Mouse (Mus musculus): Measurements from ENCODE around the gene Lrrd1.
A peak's percentile ranks its signal among the peaks of the same experiment; 100 is the strongest.
"Not testable (repeated sequence)": the region's sequence is repeated elsewhere in the genome, so short reads cannot be mapped to it uniquely, and the experiment has no call there.

Lrrd1 gene

DNA sequence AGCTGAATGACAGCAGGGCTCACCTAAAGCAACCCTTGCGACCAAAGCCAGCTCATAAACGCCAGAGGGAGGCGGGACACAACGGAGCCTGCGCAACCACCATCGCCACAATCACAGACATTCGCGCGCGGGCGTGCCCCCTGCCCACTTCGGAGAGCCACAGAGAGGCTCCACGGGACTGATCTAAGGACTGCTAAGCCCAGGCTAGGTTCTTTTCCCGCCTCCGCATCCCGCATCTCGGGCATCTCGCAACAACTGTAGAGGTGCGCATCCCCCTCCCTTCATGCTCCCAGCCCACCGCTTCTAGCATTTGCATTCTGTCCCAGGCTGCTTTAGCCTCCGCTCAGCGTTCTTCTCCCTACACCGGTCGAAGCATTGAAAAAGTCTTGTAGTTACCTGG, at the start of gene Lrrd1:
Gene Lrrd1, plus strand, starts transcription at position 148 of the 400 bp plus-strand sequence.
- DNase-seq (ENCODE audit: low read depth): no peak

DNA sequence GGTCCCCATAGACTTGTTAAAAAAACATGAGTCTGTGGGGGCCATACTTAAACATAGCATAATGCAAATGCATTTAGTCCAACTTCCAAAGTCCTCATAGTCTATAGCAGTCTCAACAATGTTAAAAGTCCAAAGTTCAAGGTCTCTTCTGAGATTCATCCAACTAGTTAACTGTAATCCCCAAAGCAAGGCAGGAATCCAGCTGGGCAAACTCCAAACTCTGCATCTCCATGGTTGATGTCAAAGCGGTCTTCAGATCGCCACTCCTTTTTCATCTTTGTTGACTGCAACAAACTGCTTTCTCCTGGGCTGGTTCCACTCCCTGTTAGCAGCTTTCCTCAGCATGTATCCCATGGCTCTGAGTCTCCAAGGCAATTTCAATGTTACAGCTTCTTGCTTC, 47.9 kb upstream of the Lrrd1 start:
- not testable (repeated sequence) for DNase-seq (ENCODE audit: low read depth)

DNA sequence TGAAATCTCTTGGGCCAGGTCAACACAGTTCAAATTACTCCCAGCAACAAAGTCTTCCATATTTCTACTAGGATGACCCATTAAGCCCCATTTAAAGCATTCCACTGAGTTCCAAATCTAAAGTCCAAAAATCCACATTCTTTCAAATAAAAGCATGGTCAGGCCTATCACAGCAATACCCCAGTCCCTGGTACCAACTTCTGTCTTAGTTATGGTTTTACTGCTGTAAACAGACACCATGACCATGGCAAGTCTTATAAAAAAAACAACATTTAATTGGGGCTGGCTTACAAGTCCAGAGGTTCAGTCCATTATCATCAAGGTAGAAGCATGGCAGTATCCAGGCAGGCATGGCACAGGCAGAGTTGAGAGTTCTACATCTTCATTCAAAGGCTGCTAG, 46.3 kb upstream of the Lrrd1 start:
- DNase-seq (ENCODE audit: low read depth): not testable (repeated sequence)

DNA sequence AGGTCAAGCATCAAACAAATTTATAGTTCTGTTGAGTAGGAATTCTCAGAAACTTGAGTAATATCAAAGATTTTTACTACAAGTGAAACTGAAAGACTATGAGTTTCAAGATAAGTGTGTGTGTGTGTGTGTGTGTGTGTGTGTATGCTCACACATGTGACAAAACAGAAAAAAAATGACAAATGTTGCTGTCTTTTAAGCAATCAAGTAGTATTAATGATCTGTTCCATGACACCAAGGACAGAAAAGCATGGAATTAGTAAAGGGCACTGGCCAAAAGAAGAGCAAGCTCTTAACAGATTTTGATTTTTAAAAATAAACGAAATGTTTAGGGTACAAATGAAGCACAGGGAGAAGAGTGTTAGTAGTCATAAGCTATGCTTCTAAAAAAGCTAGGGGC, 44.9 kb upstream of the Lrrd1 start:
- DNase-seq (ENCODE audit: low read depth): no peak

- no peak for DNase-seq (ENCODE audit: low read depth)
These were observed 44.1 kb upstream of the Lrrd1 start for GRCm38 (mm10) chr5:3800881-3801280.

GRCm38 (mm10) chr5:3801672-3802432, 43.1 kb upstream of the Lrrd1 start:
- DNase-seq (ENCODE audit: low read depth): peak; percentile 33

DNA sequence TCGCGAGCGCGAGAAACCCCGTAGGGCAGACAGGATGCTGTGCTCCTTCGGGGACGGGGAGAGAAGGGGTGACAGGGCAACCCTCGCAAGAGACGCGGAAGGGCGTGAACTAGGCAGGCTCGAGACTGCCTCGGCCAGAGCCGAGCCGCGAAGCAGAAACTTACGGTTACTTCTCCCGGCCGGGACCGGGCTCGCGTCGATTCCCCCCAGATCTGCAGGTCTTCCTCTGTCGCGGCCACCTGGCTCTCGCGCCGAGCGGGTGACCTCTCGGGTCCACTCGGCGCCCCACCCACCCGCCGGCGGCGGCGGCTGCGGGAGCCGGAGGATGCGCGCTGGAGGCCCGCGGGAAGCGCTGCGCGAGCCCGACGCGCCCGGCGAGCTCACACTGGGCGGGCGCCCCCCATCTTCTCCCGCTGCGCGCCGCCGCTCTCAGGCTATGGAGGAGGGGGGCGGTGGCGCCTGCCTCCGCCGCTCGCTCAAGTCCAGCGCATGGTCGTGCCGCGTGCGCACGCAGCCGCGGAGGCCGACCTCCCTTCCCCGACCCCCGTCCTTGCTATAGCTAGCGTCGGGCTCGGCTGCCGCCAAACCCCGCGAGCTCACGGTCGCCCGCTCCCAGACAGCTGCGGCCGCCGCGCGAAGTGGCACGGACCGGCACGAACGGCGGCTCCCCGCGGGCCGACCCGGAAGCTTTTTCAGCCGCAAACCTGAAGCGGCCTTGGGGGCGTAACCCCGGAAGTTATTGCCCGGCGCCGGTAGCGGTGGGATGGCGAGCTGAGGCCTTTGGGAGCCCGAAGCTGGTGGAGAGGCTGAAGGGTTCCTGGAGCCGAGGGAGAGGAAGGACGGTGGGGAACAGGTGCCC, 42.3 kb upstream of the Lrrd1 start, which contains the start of the genes Ankib1 and Krit1:
Gene Ankib1, minus strand, starts transcription at position 493 of the 859 bp plus-strand sequence.
Gene Krit1, plus strand, starts transcription at position 752 of the 859 bp plus-strand sequence.
- DNase-seq (ENCODE audit: low read depth): peak; percentile 81

- DNase-seq (ENCODE audit: low read depth): peak; percentile 34
These were observed 41.4 kb upstream of the Lrrd1 start for GRCm38 (mm10) chr5:3803292-3804165.

- DNase-seq (ENCODE audit: low read depth): no peak
These were observed 36.5 kb upstream of the Lrrd1 start for GRCm38 (mm10) chr5:3808472-3808871.

DNA sequence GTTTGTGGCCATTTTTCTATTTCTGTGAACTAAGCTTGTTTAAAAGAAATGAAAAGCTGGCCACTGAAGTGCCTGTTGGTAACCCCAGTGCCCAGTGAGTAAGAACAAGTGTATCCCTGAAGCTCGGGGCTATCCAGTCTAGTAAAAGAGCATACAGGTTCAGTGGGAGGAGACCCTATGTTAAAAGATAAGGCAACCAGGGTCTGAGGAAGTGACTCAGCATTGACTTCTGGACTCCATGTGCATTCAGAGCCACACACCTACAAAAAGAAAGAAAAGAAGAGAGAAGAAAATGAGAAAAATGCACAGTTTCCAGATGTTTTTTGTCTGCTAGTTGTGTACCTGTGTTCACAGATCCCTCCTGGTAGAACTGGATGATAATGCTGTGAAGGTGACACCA, 10.9 kb upstream of the Lrrd1 start:
- DNase-seq (ENCODE audit: low read depth): peak; percentile 9

GRCm38 (mm10) chr5:3870161-3870560, 25.2 kb downstream of the Lrrd1 start:
- no peak for DNase-seq (ENCODE audit: low read depth)

DNA sequence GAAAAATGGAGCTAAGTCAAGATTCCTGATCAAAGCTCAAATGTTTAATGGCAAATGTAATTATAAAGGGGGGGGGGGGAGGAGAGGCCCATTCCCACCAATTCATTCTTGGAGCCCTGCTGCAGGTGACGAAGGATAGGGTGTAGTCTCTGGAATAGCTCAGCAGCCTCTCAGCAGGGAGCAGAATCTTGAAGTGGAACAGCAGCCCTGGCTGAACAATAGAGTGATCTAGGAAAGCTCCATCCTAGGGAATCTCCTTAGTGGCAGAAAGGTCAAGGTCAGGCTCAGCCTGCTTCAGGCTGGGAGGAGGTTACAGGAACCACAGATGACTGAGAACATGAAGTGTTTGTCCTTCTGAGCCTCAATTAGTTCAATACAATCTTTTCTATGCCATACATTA, 27.4 kb downstream of the Lrrd1 start:
- DNase-seq (ENCODE audit: low read depth): no peak

GRCm38 (mm10) chr5:3873485-3873884, 28.5 kb downstream of the Lrrd1 start:
- DNase-seq (ENCODE audit: low read depth): no peak

DNA sequence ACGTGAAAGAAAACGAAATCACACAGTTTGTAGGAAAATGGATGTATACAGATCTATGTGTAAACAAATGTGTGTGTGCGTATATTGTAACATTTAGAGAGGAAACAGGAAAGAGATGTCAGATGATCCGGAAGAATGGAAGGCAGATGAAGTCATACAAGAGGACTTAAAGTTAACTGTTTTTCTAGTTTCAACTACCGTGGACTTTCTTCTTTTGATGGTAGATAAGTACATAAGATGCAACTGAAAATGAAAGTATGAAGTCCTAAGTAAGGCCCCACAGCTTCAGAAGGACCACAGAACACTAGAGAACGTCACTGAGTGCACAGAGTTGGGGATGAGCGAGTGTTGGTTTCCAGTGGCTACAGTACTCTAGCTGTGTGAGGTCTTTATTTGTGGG, 41.9 kb downstream of the Lrrd1 start:
- DNase-seq (ENCODE audit: low read depth): not testable (repeated sequence)

DNA sequence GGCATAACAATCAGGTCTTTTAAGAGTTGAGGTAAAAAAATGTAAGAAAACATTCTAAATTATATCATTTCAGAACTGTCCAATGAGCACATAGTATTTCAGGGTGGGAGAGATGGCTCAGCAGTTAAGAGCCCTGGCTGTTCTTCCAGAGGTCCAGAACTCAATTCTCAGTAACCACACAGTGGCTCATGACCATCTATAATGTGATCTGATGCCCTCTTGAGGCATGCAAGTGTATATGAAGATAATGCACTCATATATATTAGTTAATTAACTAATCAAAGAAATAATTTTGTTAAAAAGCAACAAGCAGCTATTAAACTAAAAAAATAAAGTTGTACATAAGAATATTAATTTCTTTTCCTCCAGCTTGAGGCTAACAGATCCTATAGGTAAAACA, 44.2 kb downstream of the Lrrd1 start:
- DNase-seq (ENCODE audit: low read depth): no peak

DNA sequence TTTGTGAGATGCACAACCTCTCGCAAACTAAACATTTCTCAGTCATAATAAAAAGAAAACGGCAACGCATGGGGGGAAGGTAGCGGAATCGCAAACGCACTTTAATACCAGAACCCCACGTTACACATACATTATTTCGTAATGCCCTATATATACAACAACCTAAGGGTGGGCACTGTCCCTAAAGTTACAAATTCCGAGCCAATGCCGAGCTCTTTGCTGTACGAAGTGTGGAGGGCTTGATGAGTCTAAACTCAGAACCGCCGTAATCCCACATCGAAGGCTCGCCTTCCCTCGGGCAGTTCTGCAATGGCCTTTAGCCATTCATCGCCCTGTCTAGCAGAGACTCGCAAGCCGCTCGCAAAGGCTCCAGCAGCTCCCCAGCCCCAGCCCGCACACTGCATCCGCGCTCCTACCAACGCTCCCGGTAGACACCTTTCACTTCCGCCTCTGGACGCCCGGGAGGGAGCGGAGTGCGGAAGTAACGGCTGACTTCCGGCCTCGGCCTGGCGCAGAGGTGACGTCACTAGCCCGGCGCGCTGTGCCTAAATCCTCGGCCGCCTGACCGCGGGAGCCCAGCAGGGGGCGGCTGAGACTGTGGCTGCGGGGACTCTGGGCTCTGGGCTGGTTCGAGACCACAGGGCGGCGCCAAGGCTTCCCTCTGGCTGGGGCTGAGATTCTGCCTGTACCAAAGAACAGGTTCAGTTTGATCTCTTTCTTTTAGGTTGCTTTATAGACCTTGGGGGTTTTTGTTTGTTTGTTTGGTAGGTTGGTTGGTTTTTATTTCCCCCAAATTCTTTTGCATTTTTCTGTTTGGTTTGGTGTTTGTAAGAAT, 48.7 kb downstream of the Lrrd1 start, which contains the start of gene Mterf1a:
Gene Mterf1a, minus strand, starts transcription at position 475 of the 835 bp plus-strand sequence.
- DNase-seq (ENCODE audit: low read depth): not testable (repeated sequence)

DNA sequence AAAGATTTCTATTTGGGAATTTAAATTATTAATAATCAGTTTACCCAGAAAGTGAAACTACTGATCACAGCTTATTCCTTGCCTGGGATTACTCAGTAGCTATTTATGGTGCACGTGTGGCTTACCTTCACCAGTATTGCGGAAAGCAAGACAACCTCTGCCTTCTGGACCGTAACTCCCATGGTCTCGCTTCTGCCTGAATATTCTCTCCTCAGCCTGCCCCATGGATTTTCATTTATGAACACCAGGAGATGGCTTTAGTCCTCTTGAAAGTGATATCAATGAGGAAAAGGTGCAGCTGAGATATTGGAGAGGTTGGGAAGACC, 49.3 kb downstream of the Lrrd1 start:
- DNase-seq (ENCODE audit: low read depth): not testable (repeated sequence)

- DNase-seq (ENCODE audit: low read depth): no peak
These were observed 60.5 kb downstream of the Lrrd1 start for GRCm38 (mm10) chr5:3905471-3905870.

Measured in c-Kit-positive CD71-positive TER-119-negative erythroid progenitor cells, embryonic 14.5 days (primary cell).